Mouse (Mus musculus) kidney, postnatal 4 days (tissue): ENCODE results near the gene Agbl2.

Experiments used
- DNase-seq, 2 experiments: peaks; one replicate each; pipeline ENCODE4 v3.0.0; 2021; ENCODE audit warnings: mixed read lengths in 2 of 2

Agbl2 gene

GRCm38 (mm10) chr2:90782458-90782857 is at the start of gene Agbl2:
TSS of gene Agbl2 (plus strand) at chr2:90782727.
- peak; percentile 45 to 64 for DNase-seq

- DNase-seq, result no peak
Observed at GRCm38 (mm10) chr2:90735326-90735725, 47.2 kb upstream of the Agbl2 start.

- DNase-seq, result no peak
Observed at GRCm38 (mm10) chr2:90738801-90739200, 43.7 kb upstream of the Agbl2 start.

DNA sequence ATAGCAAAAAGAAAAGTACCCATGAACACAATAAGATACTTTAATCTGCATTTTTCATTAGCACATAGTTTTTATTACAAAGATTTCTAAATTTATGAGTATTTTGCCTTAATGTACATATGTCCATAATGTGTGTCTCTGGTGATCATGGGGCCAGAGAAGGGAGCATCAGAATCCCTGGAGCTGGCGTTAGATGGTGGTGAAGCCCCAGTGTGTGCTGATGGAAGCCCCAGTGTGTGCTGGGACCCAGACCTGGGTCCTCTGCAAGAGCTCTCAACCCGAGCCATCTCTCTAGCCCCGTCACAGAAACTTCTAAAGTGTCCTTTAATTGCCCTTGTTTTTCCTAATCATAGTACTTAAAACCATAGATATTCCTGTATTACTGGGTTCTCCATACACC is 43.2 kb upstream of the Agbl2 start:
- DNase-seq, result no peak

- DNase-seq, result peak in 1 of 2 experiments; percentile 24
Observed at GRCm38 (mm10) chr2:90739921-90740320, 42.6 kb upstream of the Agbl2 start.

GRCm38 (mm10) chr2:90744285-90745052 is 38.1 kb upstream of the Agbl2 start:
- peak; percentile 14 to 29 for DNase-seq

GRCm38 (mm10) chr2:90745053-90745678 is 37.4 kb upstream of the Agbl2 start, which contains the start of gene Fnbp4:
TSS of gene Fnbp4 (plus strand) at chr2:90745370.
- peak; percentile 96 to 98 for DNase-seq

GRCm38 (mm10) chr2:90745740-90746537 is 36.6 kb upstream of the Agbl2 start:
- no peak for DNase-seq

DNA sequence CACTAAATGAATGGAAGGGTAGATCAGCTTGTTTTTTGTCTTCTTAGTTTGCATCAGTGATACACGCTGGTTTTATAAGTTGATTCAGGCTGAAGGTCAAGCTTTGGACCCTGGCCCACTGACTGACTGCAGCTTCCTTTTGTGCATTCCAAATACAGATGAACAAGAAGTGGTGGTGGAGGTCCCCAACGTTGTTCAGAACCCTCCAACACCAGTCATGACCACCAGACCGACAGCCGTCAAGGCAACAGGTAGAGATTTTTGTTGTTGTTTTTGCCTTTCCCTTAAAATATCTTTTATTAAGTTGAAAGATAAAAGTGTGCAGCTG is 36.0 kb upstream of the Agbl2 start:
- peak; percentile 34 to 39 for DNase-seq

- DNase-seq, result no peak
Observed at GRCm38 (mm10) chr2:90747131-90747530, 35.4 kb upstream of the Agbl2 start.

DNA sequence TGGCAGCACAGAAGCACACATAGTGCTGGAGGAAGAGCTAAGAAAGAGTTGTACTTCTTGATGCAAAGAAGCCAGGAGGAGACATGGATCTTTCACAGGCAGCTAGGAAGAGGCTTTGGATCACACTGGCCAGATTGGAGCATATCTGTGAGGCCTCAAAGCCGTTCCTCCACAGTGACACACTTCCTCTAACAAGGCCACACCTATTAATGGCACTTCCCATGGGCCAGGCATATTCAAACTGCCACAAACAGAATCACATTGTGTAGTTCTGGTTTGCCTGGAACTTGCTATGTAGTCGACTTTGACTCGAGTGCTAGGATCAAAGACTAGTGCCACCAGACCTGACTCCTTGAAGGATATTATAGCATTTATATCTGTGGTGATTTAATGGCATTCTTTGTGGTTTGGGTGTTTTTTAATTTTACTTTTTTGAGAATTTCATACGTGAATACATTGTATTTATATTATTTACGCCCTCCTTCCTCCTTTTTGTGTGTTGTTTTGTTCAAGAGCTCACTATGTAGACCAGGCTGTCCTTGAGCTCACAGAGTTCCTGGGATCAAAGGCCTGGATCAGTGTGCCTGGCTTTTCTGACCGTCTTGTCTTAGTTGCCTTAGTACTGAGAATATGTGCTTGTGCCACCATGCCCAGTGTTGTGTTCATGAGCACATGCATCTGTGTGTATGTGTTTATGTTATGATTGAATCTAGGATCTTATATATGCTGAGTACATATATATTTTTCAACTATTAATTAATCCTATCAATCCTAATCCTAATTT is 32.7 kb upstream of the Agbl2 start:
- DNase-seq, result no peak

DNA sequence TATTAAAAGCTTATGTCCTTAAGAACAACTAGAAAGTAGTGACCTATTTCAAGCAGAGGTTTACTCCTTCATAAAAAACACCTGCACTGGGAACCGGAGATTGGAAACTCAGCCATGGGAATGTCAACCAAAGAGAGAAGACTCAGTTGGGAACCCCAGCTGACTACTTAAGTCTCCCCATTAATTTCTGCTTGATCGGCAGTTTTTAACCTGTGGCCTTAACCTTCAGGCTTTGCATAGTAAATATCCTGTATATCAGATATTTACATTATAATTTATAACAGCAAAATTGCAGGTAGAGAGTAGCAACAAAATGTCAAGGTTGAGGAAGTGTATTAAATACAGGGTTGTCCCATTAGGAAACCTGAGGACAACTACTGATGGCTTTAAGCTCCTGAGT is 29.0 kb upstream of the Agbl2 start:
- DNase-seq, result no peak

- no peak for DNase-seq
Observed at GRCm38 (mm10) chr2:90754188-90754587, 28.3 kb upstream of the Agbl2 start.

DNA sequence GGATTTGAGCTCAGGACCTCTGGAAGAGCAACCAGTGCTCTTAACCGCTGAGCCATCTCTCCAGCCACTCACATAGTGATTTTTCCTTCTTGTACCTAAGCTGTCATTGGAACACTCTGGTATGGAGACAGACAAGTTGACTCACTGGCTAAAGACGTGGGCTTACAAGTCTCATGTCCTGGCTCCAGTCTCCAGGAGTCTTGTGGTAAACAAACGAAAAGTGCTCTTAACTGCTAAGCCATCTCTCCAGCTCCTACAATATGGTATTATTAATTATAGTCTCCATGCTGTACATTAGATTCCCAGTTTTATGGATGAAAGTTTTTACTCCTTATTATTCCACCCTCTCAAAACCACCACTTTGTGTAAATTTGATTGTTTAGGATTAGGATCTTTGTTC is 17.4 kb upstream of the Agbl2 start:
- no peak for DNase-seq

DNA sequence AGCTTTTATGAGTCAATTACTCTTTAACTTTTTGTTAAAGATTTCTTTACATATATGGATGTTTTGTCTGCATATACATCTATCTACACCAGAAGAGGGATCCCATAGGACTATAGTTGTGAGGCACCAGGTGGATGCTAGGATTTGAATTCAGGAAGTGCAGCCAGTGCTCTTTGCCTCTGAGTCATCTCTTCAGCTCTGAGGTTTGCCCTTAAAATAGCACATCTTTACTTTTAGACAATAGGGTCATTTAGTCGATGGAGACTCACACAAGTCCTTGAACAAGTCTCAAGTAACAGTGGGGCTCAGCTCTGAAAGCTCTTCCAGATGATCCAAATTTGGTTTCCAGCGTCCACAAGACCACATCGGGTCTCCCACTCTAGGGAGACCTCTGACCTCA is 1.2 kb upstream of the Agbl2 start:
- DNase-seq, result no peak

- DNase-seq, result no peak
Observed at GRCm38 (mm10) chr2:90781938-90782337, 589 bp upstream of the Agbl2 start.

- peak; percentile 29 to 58 for DNase-seq
Observed at GRCm38 (mm10) chr2:90782901-90783486, 467 bp downstream of the Agbl2 start.

- no peak for DNase-seq
Observed at GRCm38 (mm10) chr2:90788126-90788525, 5.6 kb downstream of the Agbl2 start.

DNA sequence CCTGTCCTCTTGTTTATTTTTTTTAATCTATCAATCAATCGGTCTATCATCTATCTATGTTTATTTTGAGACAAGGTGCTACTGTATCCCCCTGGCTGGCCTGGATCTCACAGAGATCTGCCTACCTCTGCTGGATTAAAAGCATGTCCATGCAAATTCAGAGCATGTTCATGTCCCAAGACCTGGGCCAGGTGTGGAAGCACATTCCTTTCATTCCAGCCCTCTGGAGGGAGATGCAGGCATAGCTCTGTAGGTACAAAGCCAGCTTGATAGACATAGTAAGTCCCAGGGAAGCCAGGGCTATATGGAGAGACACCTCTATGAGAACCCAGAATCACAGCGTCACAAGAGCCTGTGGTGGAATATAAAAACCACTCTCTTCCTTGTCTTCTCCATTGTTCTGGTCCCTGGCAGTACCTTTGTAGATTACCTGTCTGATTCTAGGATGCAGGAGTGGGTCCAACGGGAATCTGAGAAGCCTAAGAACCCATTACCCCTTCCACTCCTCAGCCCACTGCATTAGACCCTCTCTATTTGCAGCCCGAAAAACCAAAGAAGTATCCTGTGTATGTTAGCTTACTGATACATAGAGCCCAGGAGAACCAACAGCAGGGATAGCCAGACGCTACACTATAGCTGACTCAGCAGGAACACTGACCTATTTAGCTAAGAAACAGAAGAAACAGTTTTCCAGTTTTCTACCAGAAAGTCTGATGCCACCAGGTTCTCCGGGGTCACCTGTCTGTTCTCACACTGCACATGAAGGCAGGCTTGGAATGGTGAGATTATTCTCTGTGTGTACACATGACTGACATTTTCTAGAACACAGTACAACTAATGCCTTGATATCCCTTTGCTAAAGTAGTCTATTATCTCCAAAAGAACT is 26.0 kb downstream of the Agbl2 start:
- peak in 1 of 2 experiments; percentile 8 for DNase-seq

DNA sequence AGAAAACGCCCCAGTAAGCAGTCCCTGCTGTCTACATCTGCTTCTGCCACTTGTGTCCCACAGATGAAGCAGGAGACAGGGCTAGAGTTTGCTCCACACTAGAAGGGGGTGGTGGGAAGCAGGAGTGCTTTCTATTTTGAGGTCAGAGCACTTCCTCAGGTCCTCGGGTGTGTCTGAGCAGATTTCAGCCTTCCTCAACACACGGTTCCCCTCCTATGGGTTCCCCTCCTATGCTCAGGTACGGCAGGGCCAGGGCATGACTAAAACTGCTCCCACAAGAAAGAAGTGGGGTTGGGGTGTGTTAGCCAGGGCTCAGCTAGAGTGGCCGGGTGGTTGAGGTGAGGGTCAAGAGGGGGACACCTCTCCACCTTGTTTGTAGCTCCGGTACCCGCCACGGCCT is 28.2 kb downstream of the Agbl2 start:
- DNase-seq, result no peak

DNA sequence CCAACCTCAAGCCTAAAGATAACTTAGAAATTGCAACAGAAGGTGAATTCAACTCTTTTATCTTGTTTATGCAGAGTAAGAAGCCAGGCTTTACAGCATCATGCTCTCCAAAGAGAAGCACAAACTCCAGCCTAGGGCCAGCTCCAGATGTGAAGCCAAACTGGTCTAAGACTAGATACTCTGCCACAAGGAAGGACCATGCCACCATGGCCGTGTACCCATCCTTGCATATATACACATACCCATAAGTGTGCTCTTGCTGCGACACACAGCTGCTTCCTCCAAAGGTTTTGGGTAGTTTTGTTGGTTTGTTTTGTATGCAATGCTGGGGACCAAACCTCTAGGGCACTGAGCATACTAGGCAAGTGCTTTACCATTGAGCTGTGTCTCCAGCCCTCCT is 32.7 kb downstream of the Agbl2 start:
- no peak for DNase-seq
